Mouse (Mus musculus): ENCODE measurements around the gene Axin2. TPM values are rescaled to one million over a fixed set of nuclear protein-coding genes. Genes with fewer than 3 reads are reported as not detected.

The Axin2 gene
- polyA plus RNA-seq, 1 experiment, result 16.5 TPM

DNA sequence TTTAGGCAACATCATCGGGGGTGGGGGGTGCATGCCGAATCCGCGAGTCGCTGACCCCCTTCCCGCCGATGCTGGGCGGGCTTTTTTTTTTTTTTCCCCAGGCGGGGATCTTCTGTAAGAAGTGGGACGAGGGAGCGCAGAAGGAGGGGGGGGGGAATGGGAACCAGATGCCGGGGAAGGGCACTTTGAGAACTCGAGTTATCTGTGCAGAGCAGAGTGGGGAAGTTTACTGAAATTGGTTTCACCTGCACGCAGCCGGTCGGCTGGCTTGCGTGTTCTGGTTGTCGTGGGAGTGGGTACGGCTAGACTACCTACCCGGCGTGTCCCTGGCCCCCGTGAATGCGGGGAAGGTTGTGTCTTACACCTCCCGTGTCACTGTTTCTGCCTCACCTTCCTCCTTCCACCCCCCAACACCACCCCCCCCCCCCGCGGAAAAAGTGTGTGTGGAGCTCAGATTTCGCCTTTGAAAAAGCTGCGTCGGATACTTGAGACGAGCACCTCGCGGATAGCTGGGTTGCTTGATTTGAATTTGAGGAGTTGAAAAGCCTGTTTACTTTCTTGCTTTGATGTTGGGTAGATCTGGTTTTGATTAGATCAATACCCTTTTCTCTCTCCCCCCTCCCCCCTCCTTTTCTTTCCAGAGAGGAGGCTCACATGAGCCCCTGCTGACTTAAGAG, 2.5 kb downstream of the Axin2 start:
- Histone ChIP-seq H3K4me1 (replicated peaks; ENCODE audit: control insufficient read depth, insufficient read depth, low read length) (peaks cover 36% of the 10 kb centered on the region), H3K27ac (ENCODE audit: control insufficient read depth, insufficient read depth, low read length) (no peak overlapping the region), H3K4me3 (ENCODE audit: control insufficient read depth, insufficient read depth, low read length) (peak overlapping the region; percentile 81), H3K36me3 (ENCODE audit: control insufficient read depth, insufficient read depth, low read length) (no peaks in the 10 kb centered on the region), H3K27me3 (ENCODE audit: control insufficient read depth, insufficient read depth, low read length) (no peaks in the 10 kb centered on the region; the same call in 1 of the 2 replicates)
- no peak for DNase-seq
- no peak for TF ChIP-seq CTCF (IDR thresholded peaks at IDR 0.05; ENCODE audit: borderline replicate concordance, control insufficient read depth, extremely low read depth, insufficient read depth, low read length, poor library complexity)
- no peak for TF ChIP-seq POLR2A (IDR thresholded peaks at IDR 0.05; ENCODE audit: control insufficient read depth, extremely low read depth, insufficient read depth, low read length, poor library complexity)
- 4% methylated on average over 31 of the region's 32 CpGs for WGBS

DNA sequence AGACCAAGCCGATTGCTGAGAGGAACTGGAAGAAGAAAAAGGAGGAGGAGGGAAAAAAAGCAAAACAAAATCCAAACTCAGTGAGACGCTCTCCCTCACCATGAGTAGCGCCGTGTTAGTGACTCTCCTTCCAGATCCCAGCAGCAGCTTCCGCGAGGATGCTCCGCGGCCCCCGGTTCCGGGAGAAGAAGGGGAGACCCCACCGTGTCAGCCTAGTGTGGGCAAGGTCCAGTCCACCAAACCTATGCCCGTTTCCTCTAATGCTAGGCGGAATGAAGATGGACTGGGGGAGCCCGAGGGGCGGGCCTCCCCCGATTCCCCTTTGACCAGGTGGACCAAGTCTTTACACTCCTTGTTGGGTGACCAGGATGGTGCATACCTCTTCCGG, 3.0 kb downstream of the Axin2 start:
- TF ChIP-seq POLR2A (IDR thresholded peaks at IDR 0.05; ENCODE audit: control insufficient read depth, extremely low read depth, insufficient read depth, low read length, poor library complexity) (no peak), CTCF (IDR thresholded peaks at IDR 0.05; ENCODE audit: borderline replicate concordance, control insufficient read depth, extremely low read depth, insufficient read depth, low read length, poor library complexity) (no peak)
- H3K4me1 ChIP-seq (replicated peaks; ENCODE audit: control insufficient read depth, insufficient read depth, low read length), result peaks cover 36% of the 10 kb centered on the region
- WGBS, result 36% methylated on average over 17 of the region's 17 CpGs
- H3K27me3 ChIP-seq (ENCODE audit: control insufficient read depth, insufficient read depth, low read length), result no peaks in the 10 kb centered on the region; the same call in 1 of the 2 replicates
- no peaks in the 10 kb centered on the region for H3K36me3 ChIP-seq (ENCODE audit: control insufficient read depth, insufficient read depth, low read length)
- H3K4me3 ChIP-seq (ENCODE audit: control insufficient read depth, insufficient read depth, low read length), result no peak overlapping the region
- no peak for DNase-seq
- no peak overlapping the region for H3K27ac ChIP-seq (ENCODE audit: control insufficient read depth, insufficient read depth, low read length)

DNA sequence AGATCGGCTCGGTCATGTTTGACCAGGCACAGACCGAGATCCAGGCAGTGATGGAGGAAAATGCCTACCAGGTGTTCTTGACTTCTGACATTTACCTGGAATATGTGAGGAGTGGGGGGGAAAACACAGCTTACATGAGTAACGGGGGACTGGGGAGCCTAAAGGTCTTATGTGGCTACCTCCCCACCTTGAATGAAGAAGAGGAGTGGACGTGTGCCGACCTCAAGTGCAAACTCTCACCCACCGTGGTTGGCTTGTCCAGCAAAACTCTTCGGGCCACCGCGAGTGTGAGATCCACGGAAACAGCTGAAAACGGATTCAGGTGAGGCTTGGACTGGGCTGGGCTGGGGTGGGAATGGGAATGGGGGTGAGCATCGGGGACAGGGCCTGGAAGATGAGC, 3.6 kb downstream of the Axin2 start:
- 65% methylated on average over 13 of the region's 13 CpGs for WGBS
- Histone ChIP-seq H3K4me1 (replicated peaks; ENCODE audit: control insufficient read depth, insufficient read depth, low read length) (peaks cover 36% of the 10 kb centered on the region), H3K36me3 (ENCODE audit: control insufficient read depth, insufficient read depth, low read length) (no peaks in the 10 kb centered on the region), H3K27me3 (ENCODE audit: control insufficient read depth, insufficient read depth, low read length) (no peaks in the 10 kb centered on the region; the same call in 1 of the 2 replicates), H3K27ac (ENCODE audit: control insufficient read depth, insufficient read depth, low read length) (no peak overlapping the region), H3K4me3 (ENCODE audit: control insufficient read depth, insufficient read depth, low read length) (no peak overlapping the region)
- no peak for TF ChIP-seq CTCF (IDR thresholded peaks at IDR 0.05; ENCODE audit: borderline replicate concordance, control insufficient read depth, extremely low read depth, insufficient read depth, low read length, poor library complexity)
- TF ChIP-seq POLR2A (IDR thresholded peaks at IDR 0.05; ENCODE audit: control insufficient read depth, extremely low read depth, insufficient read depth, low read length, poor library complexity), result no peak
- no peak for DNase-seq

GRCm38 (mm10) chr11:108924346-108924745, 4.2 kb downstream of the Axin2 start:
- DNase-seq, result no peak
- Histone ChIP-seq H3K36me3 (ENCODE audit: control insufficient read depth, insufficient read depth, low read length) (no peaks in the 10 kb centered on the region), H3K27ac (ENCODE audit: control insufficient read depth, insufficient read depth, low read length) (no peak overlapping the region), H3K4me1 (replicated peaks; ENCODE audit: control insufficient read depth, insufficient read depth, low read length) (peaks cover 36% of the 10 kb centered on the region), H3K4me3 (ENCODE audit: control insufficient read depth, insufficient read depth, low read length) (no peak overlapping the region), H3K27me3 (ENCODE audit: control insufficient read depth, insufficient read depth, low read length) (no peaks in the 10 kb centered on the region; the same call in 1 of the 2 replicates)
- TF ChIP-seq CTCF (IDR thresholded peaks at IDR 0.05; ENCODE audit: borderline replicate concordance, control insufficient read depth, extremely low read depth, insufficient read depth, low read length, poor library complexity) (no peak), POLR2A (IDR thresholded peaks at IDR 0.05; ENCODE audit: control insufficient read depth, extremely low read depth, insufficient read depth, low read length, poor library complexity) (no peak)
- 36% methylated on average over 5 of the region's 5 CpGs for WGBS

DNA sequence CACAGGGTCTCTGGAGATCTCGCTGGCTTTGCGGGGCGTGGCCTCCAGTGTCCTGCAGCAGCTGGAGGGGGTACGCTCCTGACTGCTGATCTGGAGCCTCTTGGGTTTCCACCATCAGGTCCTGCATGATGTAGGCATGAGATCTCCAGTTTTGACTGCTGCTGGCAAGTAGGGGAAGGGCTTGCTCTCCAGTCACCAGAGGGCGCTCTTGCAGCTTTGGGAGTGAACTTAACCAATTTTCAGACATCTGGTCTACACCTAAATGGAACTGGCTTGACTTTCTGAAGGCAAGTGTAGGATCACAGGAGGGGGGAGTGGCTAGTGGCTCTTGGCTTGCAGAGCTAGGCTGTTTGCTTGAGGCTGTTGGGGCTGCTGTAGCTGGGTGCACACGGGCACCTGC, 5.1 kb downstream of the Axin2 start:
- DNase-seq, result peak; percentile 84
- Histone ChIP-seq H3K36me3 (ENCODE audit: control insufficient read depth, insufficient read depth, low read length) (no peaks in the 10 kb centered on the region), H3K27me3 (ENCODE audit: control insufficient read depth, insufficient read depth, low read length) (no peaks in the 10 kb centered on the region; the same call in 1 of the 2 replicates), H3K4me3 (ENCODE audit: control insufficient read depth, insufficient read depth, low read length) (no peak overlapping the region), H3K27ac (ENCODE audit: control insufficient read depth, insufficient read depth, low read length) (no peak overlapping the region), H3K4me1 (replicated peaks; ENCODE audit: control insufficient read depth, insufficient read depth, low read length) (peaks cover 36% of the 10 kb centered on the region)
- WGBS, result 21% methylated on average over 6 of the region's 6 CpGs
- peak; percentile 71; the same call in 1 of the 2 replicates for TF ChIP-seq CTCF (IDR thresholded peaks at IDR 0.05; ENCODE audit: borderline replicate concordance, control insufficient read depth, extremely low read depth, insufficient read depth, low read length, poor library complexity)
- no peak for TF ChIP-seq POLR2A (IDR thresholded peaks at IDR 0.05; ENCODE audit: control insufficient read depth, extremely low read depth, insufficient read depth, low read length, poor library complexity)

GRCm38 (mm10) chr11:108925826-108926225, 5.7 kb downstream of the Axin2 start:
- 95% methylated on average over 9 of the region's 9 CpGs for WGBS
- no peak overlapping the region for H3K4me3 ChIP-seq (ENCODE audit: control insufficient read depth, insufficient read depth, low read length)

More at GRCm38 (mm10) chr11:108925826-108926225, 5.7 kb downstream of the Axin2 start:
- Histone ChIP-seq H3K36me3 (ENCODE audit: control insufficient read depth, insufficient read depth, low read length) (no peaks in the 10 kb centered on the region), H3K4me1 (replicated peaks; ENCODE audit: control insufficient read depth, insufficient read depth, low read length) (peaks cover 36% of the 10 kb centered on the region), H3K27me3 (ENCODE audit: control insufficient read depth, insufficient read depth, low read length) (no peaks in the 10 kb centered on the region; the same call in 1 of the 2 replicates), H3K27ac (ENCODE audit: control insufficient read depth, insufficient read depth, low read length) (no peak overlapping the region)
- TF ChIP-seq POLR2A (IDR thresholded peaks at IDR 0.05; ENCODE audit: control insufficient read depth, extremely low read depth, insufficient read depth, low read length, poor library complexity), result no peak
- TF ChIP-seq CTCF (IDR thresholded peaks at IDR 0.05; ENCODE audit: borderline replicate concordance, control insufficient read depth, extremely low read depth, insufficient read depth, low read length, poor library complexity), result no peak
- DNase-seq, result no peak

Measured in thymus, adult 2 months (tissue).